Mouse (Mus musculus) intestine, embryonic 16.5 days (tissue): ENCODE data around the gene Gns. TPM values are rescaled to one million over a fixed set of nuclear protein-coding genes. Genes with fewer than 3 reads are reported as not detected.
"Not testable (repeated sequence)": the region's sequence is repeated elsewhere in the genome, so short reads cannot be mapped to it uniquely, and the experiment has no call there.

Experiments used
- ATAC-seq: fragments of 200-750 bp; cut with Nextera tagmentation; 2 replicates; pipeline ENCODE4 v1.8.0; 2017; ENCODE audit warnings: moderate TSS enrichment, moderate library complexity
- H3K27ac ChIP-seq: fragments of 300-500 bp; sonication (generic); 2 replicates; pipeline ENCODE4 v1.5.1; 2014; ENCODE audit warnings: mild to moderate bottlenecking, low read length
- H3K27me3 ChIP-seq: fragments of 300-500 bp; sonication (generic); replicated peaks from 2 replicates; pipeline ENCODE4 v1.6.1; 2014; ENCODE audit warnings: low read length, control low read depth, mixed read lengths; ENCODE audit not compliant: control insufficient read depth, insufficient read depth
- H3K36me3 ChIP-seq: fragments of 300-500 bp; sonication (generic); 2 replicates; pipeline ENCODE4 v1.6.1; 2014; ENCODE audit warnings: low read length, control low read depth; ENCODE audit not compliant: control insufficient read depth, insufficient read depth
- H3K4me1 ChIP-seq: fragments of 300-500 bp; sonication (generic); 2 replicates; pipeline ENCODE4 v1.6.1; 2014; ENCODE audit warnings: low read length, control low read depth, mixed read lengths; ENCODE audit not compliant: control insufficient read depth, insufficient read depth
- H3K4me2 ChIP-seq: fragments of 300-500 bp; sonication (generic); 2 replicates; pipeline ENCODE4 v1.6.1; 2014; ENCODE audit warnings: low read depth, low read length, control low read depth
- H3K4me3 ChIP-seq: fragments of 300-500 bp; sonication (generic); 2 replicates; pipeline ENCODE4 v1.5.1; 2014; ENCODE audit warnings: mild to moderate bottlenecking, low read length
- H3K9ac ChIP-seq: fragments of 300-500 bp; sonication (generic); 2 replicates; pipeline ENCODE4 v1.6.1; 2014; ENCODE audit warnings: low read depth, low read length
- H3K9me3 ChIP-seq: fragments of 300-500 bp; sonication (generic); 2 replicates; pipeline ENCODE4 v1.6.1; 2016; ENCODE audit warnings: low read length, control low read depth; ENCODE audit not compliant: control insufficient read depth
- WGBS: fragments of 180-500 bp; shearing (Covaris S2); extraction: QIAGEN DNeasy Blood & Tissue Kit; methylation state at CpG from one replicate; pipeline ENCODE4 v1.1.7; 2014; 5-methylcytosine and 5-hydroxymethylcytosine counted together
- polyA plus RNA-seq: library from polyadenylated mRNA; unstranded; fragments of >200 nt; fragmentation: Nextera tagmentation; extraction: Ambion mirVana; gene quantifications from 2 replicates; pipeline ENCODE4 v1.2.1, GENCODE M21; 2015

The Gns gene
- polyA plus RNA-seq, 1 experiment from 2014 or later = 43.3 TPM

DNA sequence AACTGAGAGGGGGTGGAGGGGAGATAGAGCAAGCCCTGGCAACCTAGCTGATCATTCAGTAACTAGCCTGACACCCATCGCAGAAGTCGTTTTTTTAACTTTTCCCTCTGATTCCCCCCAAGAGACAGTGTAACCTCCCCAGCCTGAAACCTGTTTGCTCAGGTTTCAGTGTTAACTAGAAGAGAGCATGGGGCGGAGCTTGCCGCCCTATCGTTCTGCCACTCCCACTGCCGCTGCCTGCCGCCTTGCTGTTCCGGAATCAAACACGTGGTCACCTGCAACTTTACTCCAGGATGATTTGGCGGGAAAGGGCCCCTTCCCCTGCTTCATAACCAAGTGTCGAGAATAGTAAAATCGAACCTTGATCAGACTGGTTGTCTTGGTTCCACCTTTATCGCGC lies 28.4 kb upstream of the Gns start:
- not testable (repeated sequence) for H3K9ac ChIP-seq, ATAC-seq, H3K4me2 ChIP-seq, H3K27ac ChIP-seq, H3K9me3 ChIP-seq, H3K36me3 ChIP-seq, H3K4me1 ChIP-seq, H3K4me3 ChIP-seq, H3K27me3 ChIP-seq
- 57% methylated on average over 14 of the region's 14 CpGs for WGBS

GRCm38 (mm10) chr10:121340754-121341593 lies 23.9 kb upstream of the Gns start:
- ATAC-seq = no peak

GRCm38 (mm10) chr10:121342260-121342659 lies 22.6 kb upstream of the Gns start:
- 96% methylated on average over 10 of the region's 10 CpGs for WGBS
- H3K27ac ChIP-seq = no peak overlapping the region
- no peak overlapping the region for H3K9ac ChIP-seq
- H3K4me2 ChIP-seq = no peak overlapping the region
- no peak for ATAC-seq
- H3K4me1 ChIP-seq = no peaks in the 10 kb centered on the region
- no peaks in the 10 kb centered on the region for H3K9me3 ChIP-seq
- no peak overlapping the region for H3K4me3 ChIP-seq
- no peaks in the 10 kb centered on the region for H3K36me3 ChIP-seq
- no peaks in the 10 kb centered on the region for H3K27me3 ChIP-seq

More at GRCm38 (mm10) chr10:121340754-121341593, 23.9 kb upstream of the Gns start:
- H3K4me2 ChIP-seq = no peak overlapping the region
- H3K27me3 ChIP-seq = no peaks in the 10 kb centered on the region
- no peaks in the 10 kb centered on the region for H3K4me1 ChIP-seq
- H3K4me3 ChIP-seq = no peak overlapping the region
- 69% methylated on average over 11 of the region's 11 CpGs for WGBS
- no peak overlapping the region for H3K27ac ChIP-seq
- H3K36me3 ChIP-seq = no peaks in the 10 kb centered on the region
- H3K9me3 ChIP-seq = no peaks in the 10 kb centered on the region
- H3K9ac ChIP-seq = no peak overlapping the region

DNA sequence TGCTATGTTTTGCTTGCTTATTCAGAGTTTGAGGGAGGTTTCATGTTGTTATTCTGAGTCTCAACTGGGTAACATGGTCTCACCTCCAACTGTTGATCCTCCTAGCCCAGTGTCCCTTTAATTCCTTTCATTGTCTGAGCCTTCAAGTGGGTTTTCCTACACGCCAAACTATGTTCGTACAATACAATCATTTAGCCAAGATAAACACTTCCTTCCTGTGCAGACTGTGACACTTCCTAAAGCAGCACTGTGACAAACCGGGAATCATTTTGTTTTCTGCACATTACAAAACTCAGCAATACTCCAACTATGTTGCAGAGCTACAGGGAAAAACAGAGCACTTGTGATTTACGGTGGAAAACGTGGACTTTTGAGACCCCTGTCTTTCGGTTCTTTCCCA lies 21.0 kb upstream of the Gns start:
- H3K4me2 ChIP-seq = no peak overlapping the region
- no peaks in the 10 kb centered on the region for H3K9me3 ChIP-seq
- no peaks in the 10 kb centered on the region for H3K27me3 ChIP-seq
- H3K27ac ChIP-seq = no peak overlapping the region
- no peak overlapping the region for H3K4me3 ChIP-seq
- no peaks in the 10 kb centered on the region for H3K36me3 ChIP-seq
- H3K9ac ChIP-seq = no peak overlapping the region
- no peak for ATAC-seq
- WGBS = 53% methylated on average over 6 of the region's 6 CpGs
- H3K4me1 ChIP-seq = no peaks in the 10 kb centered on the region

GRCm38 (mm10) chr10:121349244-121349643 lies 15.6 kb upstream of the Gns start:
- Histone ChIP-seq H3K27me3 (0 out of 2 replicates have a peak, but pooled peaks cover 4% of the 10 kb centered on the region), H3K4me1 (peaks cover 11% of the 10 kb centered on the region), H3K27ac (peak overlapping the region; percentile 35), H3K4me2 (peak overlapping the region; percentile 81), H3K9me3 (no peaks in the 10 kb centered on the region), H3K36me3 (no peaks in the 10 kb centered on the region), H3K4me3 (peak overlapping the region; percentile 10), H3K9ac (0 out of 2 replicates have a peak overlapping the region, but pooled peaks have one; percentile 6)
- ATAC-seq = no peak
- WGBS = 34% methylated on average over 5 of the region's 5 CpGs

- 2% methylated on average over 35 of the region's 35 CpGs for WGBS
- H3K4me1 ChIP-seq = peaks cover 11% of the 10 kb centered on the region
- no peaks in the 10 kb centered on the region for H3K36me3 ChIP-seq
- peak; percentile 72 for ATAC-seq
- peak overlapping the region; percentile 66 for H3K27ac ChIP-seq
- 0 out of 2 replicates have a peak, but pooled peaks cover 4% of the 10 kb centered on the region for H3K27me3 ChIP-seq
- H3K9me3 ChIP-seq = no peaks in the 10 kb centered on the region
- peak overlapping the region; percentile 81 for H3K4me2 ChIP-seq
- H3K4me3 ChIP-seq = peak overlapping the region; percentile 71
- H3K9ac ChIP-seq = peak overlapping the region; percentile 81
Measured at GRCm38 (mm10) chr10:121350357-121351065, 14.4 kb upstream of the Gns start.

- no peaks in the 10 kb centered on the region for H3K9me3 ChIP-seq
- no peaks in the 10 kb centered on the region for H3K36me3 ChIP-seq
- peaks cover 11% of the 10 kb centered on the region for H3K4me1 ChIP-seq
- ATAC-seq = peak; percentile 88
- peak within 1 kb of the TSS; percentile 71 for H3K4me3 ChIP-seq
- under 1% methylated on average over 61 of the region's 61 CpGs for WGBS
- H3K27ac ChIP-seq = peak within 1 kb of the TSS; percentile 66
- H3K4me2 ChIP-seq = peak within 1 kb of the TSS; percentile 81
- peak within 1 kb of the TSS; percentile 81 for H3K9ac ChIP-seq
- H3K27me3 ChIP-seq = 0 out of 2 replicates have a peak, but pooled peaks cover 4% of the 10 kb centered on the region
Measured at GRCm38 (mm10) chr10:121351066-121351581, 13.8 kb upstream of the Gns start, which contains the start of gene Tbc1d30. Tbc1d30 (minus strand) TSS chr10:121351278.

DNA sequence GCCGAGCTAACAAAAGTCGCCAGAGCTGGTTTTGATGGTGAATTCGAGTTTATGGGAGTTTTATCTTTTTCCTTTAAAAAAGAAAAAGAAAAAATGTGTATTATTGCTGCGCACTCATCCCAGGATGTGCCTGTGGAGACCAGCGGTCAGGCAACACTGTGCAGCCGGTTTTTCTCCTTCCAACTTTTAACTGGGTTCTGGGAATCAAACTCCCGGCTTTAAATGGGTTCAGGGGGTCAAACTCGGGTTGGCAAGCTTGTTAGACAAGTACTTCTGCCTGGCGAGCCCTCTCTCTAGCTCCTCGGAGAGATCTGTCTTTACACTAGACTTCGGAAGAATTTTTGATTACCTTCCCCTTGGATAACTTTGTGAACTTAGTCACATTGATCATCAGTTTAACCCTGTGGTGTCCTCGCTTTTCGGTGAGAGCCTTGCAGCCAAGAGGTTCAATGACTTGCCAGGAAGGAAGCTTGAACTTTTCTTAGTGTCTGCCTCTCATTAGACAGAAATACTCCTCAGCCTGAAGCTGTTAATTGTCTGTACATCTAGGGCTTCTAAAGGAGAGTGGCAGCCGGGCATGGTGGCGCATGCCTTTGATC lies 13.1 kb upstream of the Gns start:
- H3K9ac ChIP-seq = peak overlapping the region; percentile 81
- peak overlapping the region; percentile 81 for H3K4me2 ChIP-seq
- 32% methylated on average over 15 of the region's 15 CpGs for WGBS
- peak overlapping the region; percentile 71 for H3K4me3 ChIP-seq
- H3K27me3 ChIP-seq = 0 out of 2 replicates have a peak, but pooled peaks cover 4% of the 10 kb centered on the region
- H3K36me3 ChIP-seq = no peaks in the 10 kb centered on the region
- H3K4me1 ChIP-seq = peaks cover 11% of the 10 kb centered on the region
- H3K27ac ChIP-seq = no peak overlapping the region; the same call in 1 of the 2 replicates
- peak; percentile 23; the same call in 1 of the 2 replicates for ATAC-seq
- no peaks in the 10 kb centered on the region for H3K9me3 ChIP-seq

DNA sequence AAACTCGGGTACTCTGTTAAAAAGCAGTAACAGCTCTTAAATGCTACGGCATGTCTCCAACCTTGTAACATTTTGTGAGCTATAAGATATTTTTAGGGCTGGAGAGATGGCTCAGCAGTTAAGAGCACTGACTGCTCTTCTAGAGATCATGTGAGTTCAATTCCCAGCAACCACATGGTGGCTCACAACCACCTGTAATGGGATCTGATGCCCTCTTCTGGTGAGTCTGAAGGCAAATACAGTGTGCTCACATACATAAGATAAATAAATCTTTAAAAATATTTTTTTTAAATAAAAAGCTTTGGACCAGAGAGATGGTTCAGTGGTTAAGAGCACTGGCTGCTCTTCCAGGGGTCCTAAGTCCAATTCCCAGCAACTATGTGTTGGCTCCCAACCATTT lies 4.5 kb upstream of the Gns start:
- no peak overlapping the region for H3K9ac ChIP-seq
- ATAC-seq = no peak
- WGBS = 89% methylated on average over 2 of the region's 2 CpGs
- no peaks in the 10 kb centered on the region for H3K9me3 ChIP-seq
- H3K27ac ChIP-seq = no peak overlapping the region
- no peaks in the 10 kb centered on the region for H3K27me3 ChIP-seq
- H3K4me3 ChIP-seq = no peak overlapping the region
- H3K4me1 ChIP-seq = peaks cover 5% of the 10 kb centered on the region
- H3K36me3 ChIP-seq = no peaks in the 10 kb centered on the region
- no peak overlapping the region for H3K4me2 ChIP-seq
